Mouse (Mus musculus): ENCODE data around the gene Trim60.
A peak's percentile ranks its signal among the peaks of the same experiment; 100 is the strongest.

DNA sequence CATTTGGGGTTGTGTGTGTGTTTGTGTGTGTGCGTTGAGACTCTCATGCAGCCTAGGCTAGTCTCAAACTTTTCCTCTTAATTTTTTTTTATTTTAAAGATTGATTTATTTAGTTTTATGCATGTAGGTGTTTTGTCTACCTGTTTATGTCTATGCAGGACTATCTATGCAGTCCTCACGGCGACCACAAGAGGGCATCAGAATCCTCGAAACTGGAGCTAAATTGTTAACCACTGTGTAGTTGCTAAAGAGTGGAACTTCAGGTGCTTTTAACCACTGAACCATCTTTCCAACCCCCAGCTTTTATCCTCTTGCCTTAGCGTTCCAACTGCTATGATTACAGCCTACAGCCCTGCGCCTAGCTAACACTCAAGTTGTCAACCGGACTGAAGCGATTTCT, 4.1 kb upstream of the Trim60 start:
- TF ChIP-seq CTCF (IDR thresholded peaks at IDR 0.05; ENCODE audit: low read depth) (peak; percentile 70), EP300 (IDR thresholded peaks at IDR 0.05; ENCODE audit: low read depth) (no peak)

Measured in heart, postnatal 0 days (tissue).